Mouse (Mus musculus) forebrain, embryonic 16.5 days (tissue): ENCODE data around the gene Fmnl1. TPM values are rescaled to one million over a fixed set of nuclear protein-coding genes. Genes with fewer than 3 reads are reported as not detected.
"Not testable (repeated sequence)": the region's sequence is repeated elsewhere in the genome, so short reads cannot be mapped to it uniquely, and the experiment has no call there.

Experiments
- ATAC-seq: fragments of 200-750 bp; cut with Nextera tagmentation; 2 replicates; pipeline ENCODE4 v1.8.0; 2017; ENCODE audit warnings: mild to moderate bottlenecking, moderate library complexity
- H3K27ac ChIP-seq: fragments of 300-500 bp; sonication (generic); 2 replicates; pipeline ENCODE4 v1.5.1; 2014; ENCODE audit warnings: low read length, control low read depth
- H3K27me3 ChIP-seq: fragments of 300-500 bp; sonication (generic); replicated peaks from 2 replicates; pipeline ENCODE4 v1.6.1; 2014; ENCODE audit warnings: low read length; ENCODE audit not compliant: control insufficient read depth, insufficient read depth
- H3K36me3 ChIP-seq: fragments of 300-500 bp; sonication (generic); 2 replicates; pipeline ENCODE4 v1.6.1; 2014; ENCODE audit not compliant: control insufficient read depth, insufficient read depth
- H3K4me1 ChIP-seq: fragments of 300-500 bp; sonication (generic); replicated peaks from 2 replicates; pipeline ENCODE4 v1.6.1; 2014; ENCODE audit warnings: low read length; ENCODE audit not compliant: control insufficient read depth, insufficient read depth
- H3K4me2 ChIP-seq: fragments of 300-500 bp; sonication (generic); 2 replicates; pipeline ENCODE4 v1.6.1; 2014; ENCODE audit warnings: mild to moderate bottlenecking, low read length, control low read depth
- H3K4me3 ChIP-seq: fragments of 300-500 bp; sonication (generic); replicated peaks from 2 replicates; pipeline ENCODE4 v1.5.1; 2014; ENCODE audit warnings: mild to moderate bottlenecking, low read length, control low read depth
- H3K9ac ChIP-seq: fragments of 300-500 bp; sonication (generic); replicated peaks from 2 replicates; pipeline ENCODE4 v1.6.1; 2014; ENCODE audit warnings: low read depth, low read length, control low read depth
- H3K9me3 ChIP-seq: fragments of 300-500 bp; sonication (generic); 2 replicates; pipeline ENCODE4 v1.6.1; 2016; ENCODE audit warnings: low read length; ENCODE audit not compliant: control insufficient read depth
- WGBS: fragments of 180-500 bp; shearing (Covaris S2); extraction: QIAGEN DNeasy Blood & Tissue Kit; methylation state at CpG from one replicate; pipeline ENCODE4 v1.1.7; 2014; 5-methylcytosine and 5-hydroxymethylcytosine counted together
- polyA plus RNA-seq: library from polyadenylated mRNA; unstranded; fragments of >200 nt; fragmentation: Nextera tagmentation; extraction: Ambion mirVana; gene quantifications from 2 replicates; pipeline ENCODE4 v1.2.1, GENCODE M21; 2015

Gene Fmnl1
- polyA plus RNA-seq, 1 experiment from 2014 or later, result 6.7 TPM

GRCm38 (mm10) chr11:103222718-103223117 lies 51.8 kb downstream of the Fmnl1 start:
- not testable (repeated sequence) for H3K4me2 ChIP-seq, H3K4me1 ChIP-seq, H3K27me3 ChIP-seq, ATAC-seq, H3K9ac ChIP-seq, H3K36me3 ChIP-seq, H3K9me3 ChIP-seq, H3K4me3 ChIP-seq, H3K27ac ChIP-seq
- 82% methylated on average over 4 of the region's 4 CpGs for WGBS

DNA sequence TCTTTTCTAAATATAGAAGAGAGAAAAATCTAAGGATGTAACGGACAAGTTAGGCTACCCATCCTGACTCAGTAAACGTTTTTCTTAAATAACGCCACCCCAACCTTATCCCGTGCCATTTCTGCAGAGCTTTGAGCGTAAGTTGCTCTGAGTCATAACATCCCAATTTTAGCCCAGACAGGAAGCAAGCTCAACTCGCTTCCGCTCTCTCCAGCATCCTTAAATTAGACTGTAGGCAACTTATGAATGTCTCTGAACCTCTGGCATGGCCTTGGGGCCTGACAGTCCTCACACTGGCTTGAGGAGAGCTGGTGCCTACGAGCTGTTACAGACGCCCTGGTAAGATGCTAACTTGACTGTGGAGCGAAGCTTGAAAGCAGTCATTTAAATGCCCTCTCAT lies 52.5 kb downstream of the Fmnl1 start:
- no peak overlapping the region for H3K27ac ChIP-seq
- peaks cover 3% of the 10 kb centered on the region for H3K4me1 ChIP-seq
- H3K4me2 ChIP-seq, result no peak overlapping the region
- no peaks in the 10 kb centered on the region for H3K36me3 ChIP-seq
- no peaks in the 10 kb centered on the region for H3K27me3 ChIP-seq
- H3K4me3 ChIP-seq, result no peak overlapping the region
- ATAC-seq, result no peak
- 89% methylated on average over 10 of the region's 10 CpGs for WGBS
- no peak overlapping the region for H3K9ac ChIP-seq
- no peaks in the 10 kb centered on the region for H3K9me3 ChIP-seq

DNA sequence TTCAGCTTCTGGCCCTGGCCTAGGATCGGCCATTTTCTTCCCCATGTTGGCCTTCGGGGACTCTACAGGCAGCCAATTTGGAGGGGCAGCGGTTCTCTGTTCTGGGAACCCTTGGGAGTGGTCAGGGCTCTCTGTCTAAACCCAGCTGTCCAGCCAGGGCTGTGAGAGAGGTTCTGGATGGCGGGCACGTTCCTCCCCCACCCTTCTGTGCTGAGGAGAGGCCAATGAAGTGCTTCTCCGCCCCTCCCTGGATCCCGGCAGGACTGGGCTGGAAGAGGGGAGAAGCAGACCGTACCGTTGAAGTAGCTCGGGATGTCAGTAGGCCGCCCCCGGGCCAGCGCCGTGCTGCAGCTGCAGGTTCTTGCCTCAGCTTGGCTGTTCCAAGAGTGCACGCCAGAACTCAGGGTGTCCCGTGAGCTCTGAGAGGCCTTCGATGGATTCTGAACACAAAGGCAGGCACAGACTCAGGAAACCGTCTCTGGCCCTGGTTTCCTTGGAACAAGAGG lies 53.1 kb downstream of the Fmnl1 start:
- H3K36me3 ChIP-seq, result no peaks in the 10 kb centered on the region
- WGBS, result 72% methylated on average over 18 of the region's 18 CpGs
- H3K9me3 ChIP-seq, result no peaks in the 10 kb centered on the region
- no peak for ATAC-seq
- H3K4me3 ChIP-seq, result no peak overlapping the region
- H3K27ac ChIP-seq, result no peak overlapping the region
- H3K4me2 ChIP-seq, result no peak overlapping the region
- H3K9ac ChIP-seq, result no peak overlapping the region
- no peaks in the 10 kb centered on the region for H3K27me3 ChIP-seq
- H3K4me1 ChIP-seq, result no peaks in the 10 kb centered on the region

GRCm38 (mm10) chr11:103229608-103230007 lies 58.7 kb downstream of the Fmnl1 start:
- no peak overlapping the region for H3K4me3 ChIP-seq
- no peak overlapping the region for H3K4me2 ChIP-seq
- H3K9me3 ChIP-seq, result peaks cover 3% of the 10 kb centered on the region; the same call in 1 of the 2 replicates
- ATAC-seq, result no peak
- no peaks in the 10 kb centered on the region for H3K27me3 ChIP-seq
- H3K4me1 ChIP-seq, result no peaks in the 10 kb centered on the region; the same call in 1 of the 2 replicates
- H3K36me3 ChIP-seq, result peaks cover 14% of the 10 kb centered on the region
- H3K27ac ChIP-seq, result no peak overlapping the region
- WGBS, result 96% methylated on average over 2 of the region's 2 CpGs
- H3K9ac ChIP-seq, result no peak overlapping the region

DNA sequence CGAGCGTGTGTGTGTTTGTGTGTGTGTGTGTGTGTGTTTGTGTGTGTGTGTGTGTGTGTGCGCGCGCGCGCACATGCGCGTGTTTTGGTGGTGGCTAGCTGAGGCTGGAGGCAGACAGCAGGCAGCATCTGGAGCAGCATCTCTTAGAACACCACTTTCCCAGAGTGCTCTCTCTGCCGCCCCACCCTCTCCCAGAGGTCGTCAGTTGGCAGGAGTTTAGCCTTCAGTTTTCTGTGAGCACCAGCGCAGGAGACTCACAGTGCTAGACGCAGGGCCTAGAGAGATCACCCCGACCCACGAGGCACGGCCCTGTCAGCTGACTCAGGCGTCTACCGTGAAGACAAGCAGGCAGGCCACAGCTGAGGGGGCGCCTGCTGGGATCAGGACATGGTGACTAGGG lies 59.7 kb downstream of the Fmnl1 start:
- Histone ChIP-seq H3K27ac (no peak overlapping the region), H3K36me3 (peaks cover 14% of the 10 kb centered on the region), H3K9me3 (peaks cover 3% of the 10 kb centered on the region; the same call in 1 of the 2 replicates), H3K9ac (no peak overlapping the region), H3K4me1 (no peaks in the 10 kb centered on the region; the same call in 1 of the 2 replicates), H3K4me3 (no peak overlapping the region), H3K4me2 (no peak overlapping the region), H3K27me3 (no peaks in the 10 kb centered on the region)
- no peak for ATAC-seq
- WGBS, result 92% methylated on average over 19 of the region's 19 CpGs

DNA sequence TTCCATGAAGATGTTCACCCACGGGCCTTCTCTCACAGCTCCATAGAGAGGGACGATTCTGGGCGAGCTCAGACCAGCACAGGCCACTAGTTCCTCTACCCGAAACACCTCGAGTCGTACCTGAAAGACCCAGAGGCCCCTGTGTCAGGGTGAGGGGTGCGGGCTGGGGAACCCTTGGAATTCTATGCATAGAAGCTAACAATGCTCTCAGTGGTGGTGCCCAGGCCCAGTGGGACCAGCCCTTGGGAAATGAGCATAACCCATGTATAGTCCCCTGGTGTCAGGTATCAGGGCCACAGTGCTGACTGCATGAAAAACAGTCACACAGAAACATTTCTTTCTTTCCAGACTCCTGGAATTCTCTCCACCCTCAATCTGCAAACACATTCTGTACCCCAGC lies 60.5 kb downstream of the Fmnl1 start:
- no peak overlapping the region for H3K9ac ChIP-seq
- no peak for ATAC-seq

DNA sequence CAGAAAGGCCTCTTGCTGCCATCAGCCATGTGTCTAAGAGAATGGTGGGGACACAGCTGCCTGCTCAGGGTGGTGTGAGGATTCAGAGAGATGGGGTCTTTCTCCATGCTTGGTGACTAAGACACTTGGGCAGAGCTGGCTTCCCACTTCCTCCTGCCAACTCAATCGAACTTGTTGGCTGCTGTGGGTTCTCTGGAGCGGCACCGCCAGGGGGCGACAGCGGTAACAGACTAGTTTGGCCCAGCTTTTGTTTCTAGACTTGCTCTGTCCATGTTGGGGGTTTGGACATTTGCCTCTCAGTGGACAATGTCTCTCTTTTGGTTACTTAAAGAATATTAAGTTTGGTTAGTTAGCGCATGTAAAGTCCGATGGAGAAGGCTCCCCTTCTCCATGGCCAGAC lies 62.1 kb downstream of the Fmnl1 start:
- H3K9me3 ChIP-seq, result peaks cover 3% of the 10 kb centered on the region; the same call in 1 of the 2 replicates
- no peak overlapping the region for H3K4me2 ChIP-seq
- no peak overlapping the region for H3K4me3 ChIP-seq
- ATAC-seq, result no peak
- H3K9ac ChIP-seq, result no peak overlapping the region
- H3K27me3 ChIP-seq, result no peaks in the 10 kb centered on the region
- H3K36me3 ChIP-seq, result peaks cover 17% of the 10 kb centered on the region
- no peaks in the 10 kb centered on the region; the same call in 1 of the 2 replicates for H3K4me1 ChIP-seq
- no peak overlapping the region for H3K27ac ChIP-seq
- WGBS, result 26% methylated on average over 7 of the region's 7 CpGs

More for the DNA sequence above, 60.5 kb downstream of the Fmnl1 start:
- no peaks in the 10 kb centered on the region; the same call in 1 of the 2 replicates for H3K4me1 ChIP-seq
- no peak overlapping the region for H3K4me3 ChIP-seq
- no peaks in the 10 kb centered on the region for H3K27me3 ChIP-seq
- peaks cover 14% of the 10 kb centered on the region for H3K36me3 ChIP-seq
- H3K9me3 ChIP-seq, result peaks cover 3% of the 10 kb centered on the region; the same call in 1 of the 2 replicates
- H3K27ac ChIP-seq, result no peak overlapping the region
- no peak overlapping the region for H3K4me2 ChIP-seq
- 96% methylated on average over 7 of the region's 7 CpGs for WGBS

DNA sequence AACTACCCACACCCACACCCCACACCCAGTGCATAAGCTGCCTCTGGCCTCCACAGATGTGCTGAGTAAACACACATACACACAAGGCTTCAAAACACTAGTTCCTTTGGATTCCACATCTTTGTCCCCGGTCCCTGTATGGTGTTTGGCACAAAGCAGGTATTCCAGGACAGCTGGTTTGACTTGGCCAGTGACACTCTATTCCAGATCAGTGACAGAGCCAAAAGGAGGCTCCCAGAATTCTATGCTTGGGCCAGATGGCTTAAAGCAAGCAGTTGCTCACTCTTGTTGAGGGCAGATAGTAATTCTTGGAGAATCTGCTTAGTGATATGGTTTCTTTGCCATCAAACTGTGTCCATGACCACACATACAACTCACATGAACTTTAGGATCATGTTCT lies 63.5 kb downstream of the Fmnl1 start:
- 48% methylated on average over 1 of the region's 1 CpGs for whole genome bisulfite sequencing
- Histone ChIP-seq H3K4me1 (no peaks in the 10 kb centered on the region; the same call in 1 of the 2 replicates), H3K4me2 (no peak overlapping the region), H3K9me3 (peaks cover 2% of the 10 kb centered on the region; the same call in 1 of the 2 replicates), H3K4me3 (no peak overlapping the region), H3K27ac (no peak overlapping the region), H3K27me3 (no peaks in the 10 kb centered on the region), H3K9ac (no peak overlapping the region), H3K36me3 (peaks cover 22% of the 10 kb centered on the region)
- ATAC-seq, result no peak

GRCm38 (mm10) chr11:103235702-103236101 lies 64.8 kb downstream of the Fmnl1 start:
- H3K4me2 ChIP-seq, result no peak overlapping the region
- no peak for ATAC-seq
- WGBS, result 75% methylated on average over 11 of the region's 11 CpGs
- peaks cover 13% of the 10 kb centered on the region for H3K36me3 ChIP-seq
- H3K9me3 ChIP-seq, result no peaks in the 10 kb centered on the region
- H3K27ac ChIP-seq, result no peak overlapping the region
- H3K4me1 ChIP-seq, result no peaks in the 10 kb centered on the region; the same call in none of the 2 replicates
- no peak overlapping the region for H3K4me3 ChIP-seq
- H3K9ac ChIP-seq, result no peak overlapping the region
- H3K27me3 ChIP-seq, result no peaks in the 10 kb centered on the region

DNA sequence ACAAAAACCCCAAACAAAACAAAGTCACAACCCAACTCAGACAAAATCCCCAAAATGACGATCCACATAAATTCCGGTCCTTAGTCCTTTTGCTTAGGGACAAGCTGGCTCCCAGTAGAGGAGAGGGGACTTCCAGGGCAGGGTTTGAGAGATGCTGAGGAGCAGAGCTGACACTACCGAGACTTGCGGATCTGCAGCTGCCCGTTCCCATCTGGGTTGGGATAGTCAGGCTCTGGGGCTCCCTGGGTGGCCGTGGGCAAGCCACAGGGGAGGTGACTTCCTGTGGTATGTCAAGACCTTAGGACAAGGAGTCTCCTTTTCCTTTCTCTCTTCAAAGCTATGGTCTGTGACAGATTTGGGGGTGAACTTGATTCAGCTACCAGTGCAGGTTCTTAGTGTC lies 65.5 kb downstream of the Fmnl1 start:
- no peak overlapping the region for H3K4me3 ChIP-seq
- H3K36me3 ChIP-seq, result peaks cover 11% of the 10 kb centered on the region
- no peak overlapping the region for H3K27ac ChIP-seq
- H3K4me2 ChIP-seq, result no peak overlapping the region
- ATAC-seq, result no peak
- H3K27me3 ChIP-seq, result no peaks in the 10 kb centered on the region
- H3K4me1 ChIP-seq, result peaks cover under 1% of the 10 kb centered on the region
- 86% methylated on average over 6 of the region's 6 CpGs for WGBS
- H3K9me3 ChIP-seq, result no peaks in the 10 kb centered on the region
- H3K9ac ChIP-seq, result no peak overlapping the region
